Mouse (Mus musculus) ES-E14 (cell line): ENCODE results near the gene Shb. TPM values are rescaled to one million over a fixed set of nuclear protein-coding genes. Genes with fewer than 3 reads are reported as not detected.

Experiments used
- DNase-seq: peaks from one replicate; pipeline ENCODE4 v3.0.0-alpha.2; 2013; ENCODE audit warnings: low read depth, low spot score
- H3K27ac ChIP-seq: 2 replicates; pipeline ENCODE4 v1.5.1; 2012; ENCODE audit warnings: low read depth, mild to moderate bottlenecking, low read length, moderate library complexity, mixed read lengths; ENCODE audit not compliant: poor library complexity, insufficient read depth, severe bottlenecking
- H3K36me3 ChIP-seq: 2 replicates; pipeline ENCODE4 v1.6.1; 2012; ENCODE audit warnings: mild to moderate bottlenecking, low read length, moderate library complexity, mixed read lengths; ENCODE audit not compliant: control insufficient read depth, poor library complexity, insufficient read depth, severe bottlenecking
- H3K4me1 ChIP-seq, 2 experiments: fragments of 150-350 bp in 1 of 2; sonication (generic) in 1 of 2; 2 replicates each; pipeline ENCODE4 v1.6.1; 2012; ENCODE audit warnings: low read length in 2 of 2, mild to moderate bottlenecking in 1 of 2, mixed read lengths in 1 of 2; ENCODE audit not compliant: control insufficient read depth in 2 of 2, insufficient read depth in 2 of 2, poor library complexity in 1 of 2
- H3K4me3 ChIP-seq, 2 experiments: fragments of 150-350 bp in 1 of 2; sonication (generic) in 1 of 2; 2 replicates each; pipeline ENCODE4 v1.5.1; 2012; ENCODE audit warnings: low read length in 2 of 2, low read depth in 1 of 2, mild to moderate bottlenecking in 1 of 2, mixed read lengths in 1 of 2; ENCODE audit not compliant: insufficient read depth in 1 of 2, poor library complexity in 1 of 2, severe bottlenecking in 1 of 2
- H3K9ac ChIP-seq: 2 replicates; pipeline ENCODE4 v1.6.1; 2012; ENCODE audit warnings: low read depth, mild to moderate bottlenecking, low read length, mixed read lengths; ENCODE audit not compliant: poor library complexity, insufficient read depth, severe bottlenecking
- H3K9me3 ChIP-seq: fragments of 150-350 bp; sonication (generic); 2 replicates; pipeline ENCODE4 v1.6.1; 2012; ENCODE audit warnings: low read depth, mild to moderate bottlenecking, low read length; ENCODE audit not compliant: control insufficient read depth, insufficient read depth
- CHD2 ChIP-seq: IDR thresholded peaks from 2 replicates; pipeline ENCODE4 v1.6.1; 2014; ENCODE audit warnings: mild to moderate bottlenecking, low read depth, low read length, inconsistent platforms
- HCFC1 ChIP-seq: IDR thresholded peaks from 2 replicates; pipeline ENCODE4 v1.6.1; 2012; ENCODE audit warnings: low read length, inconsistent platforms, borderline replicate concordance; ENCODE audit not compliant: insufficient read depth
- MAFK ChIP-seq: IDR thresholded peaks from 2 replicates; pipeline ENCODE4 v1.6.1; 2014; ENCODE audit warnings: mild to moderate bottlenecking, low read depth, low read length, inconsistent platforms; ENCODE audit not compliant: insufficient read depth
- ZC3H11A ChIP-seq: IDR thresholded peaks from 2 replicates; pipeline ENCODE4 v1.6.1; 2012; ENCODE audit warnings: low read depth, mild to moderate bottlenecking, inconsistent platforms, low read length, borderline replicate concordance
- ZNF384 ChIP-seq: IDR thresholded peaks from 2 replicates; pipeline ENCODE4 v1.6.1; 2012; ENCODE audit warnings: low read depth, low read length, inconsistent platforms
- in situ Hi-C, 2 experiments: fragments of 600-800 bp; cut with MboI; formaldehyde crosslinking; loops; one replicate each; pipeline ENCODE4 v1.15.1; 2025; ENCODE audit warnings: low sequenced_read_pairs in 2 of 2, inconsistent platforms in 1 of 2; ENCODE audit not compliant: unreplicated experiment in 2 of 2
- total RNA-seq: library from RNA; depleted of rRNA; stranded (reverse); fragments of 300-350 nt; gene quantifications from 2 replicates; pipeline ENCODE4 v1.2.3, GENCODE M21; 2012

The Shb gene
- total RNA-seq, 1 experiment, result 15.9 TPM

DNA sequence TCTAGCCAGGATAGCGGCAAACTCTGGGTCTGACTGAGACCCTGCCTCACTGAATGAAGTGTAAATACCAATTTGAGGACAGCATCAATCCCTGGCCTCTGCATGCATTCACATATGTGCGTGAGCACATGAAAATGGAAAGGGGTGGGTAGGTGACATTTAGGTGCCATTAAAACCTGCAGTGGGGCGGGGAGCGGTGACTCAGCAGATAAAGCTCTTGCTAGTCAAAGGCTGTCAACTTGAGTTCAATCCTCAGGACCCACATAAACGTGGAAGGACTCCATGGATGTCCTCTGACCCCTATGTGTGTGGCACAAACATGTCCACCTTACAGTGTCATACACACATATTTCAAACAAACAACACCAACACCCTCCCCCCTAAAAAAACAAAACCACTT, 50.8 kb downstream of the Shb start:
- DNase-seq, result no peak
- Histone ChIP-seq H3K4me1 (peaks cover 10 to 31% of the 10 kb centered on the region in 2 experiments; a peak in 3 of 4 replicates), H3K9me3 (no peaks in the 10 kb centered on the region), H3K4me3 (no peak overlapping the region), H3K9ac (no peak overlapping the region), H3K27ac (no peak overlapping the region), H3K36me3 (peaks cover 7% of the 10 kb centered on the region; the same call in 1 of the 2 replicates)
- TF ChIP-seq MAFK (peak; percentile 35; the same call in 1 of the 2 replicates), ZNF384 (no peak)
- in situ Hi-C loops, result no loop called here

DNA sequence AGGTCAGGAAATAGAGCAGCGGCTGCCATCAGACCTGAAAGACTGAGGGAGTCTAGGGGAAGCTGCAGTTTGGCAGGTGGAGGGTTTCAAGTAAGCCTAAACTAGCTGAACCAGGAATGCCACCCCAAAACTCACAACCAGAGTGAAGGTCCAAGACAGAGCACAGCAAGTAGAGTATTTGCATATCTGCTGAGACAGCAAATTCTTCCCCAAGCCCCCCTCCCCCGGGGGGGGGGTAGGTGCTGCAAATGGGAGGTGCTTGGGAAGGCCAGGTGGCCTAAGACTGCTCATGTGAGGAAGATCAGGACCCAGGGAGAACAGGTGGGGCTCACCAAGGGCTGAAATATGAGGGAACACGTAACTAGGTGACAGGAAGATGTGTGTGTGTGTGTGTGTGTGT, 51.7 kb downstream of the Shb start:
- Histone ChIP-seq H3K4me1 (peaks cover 10 to 31% of the 10 kb centered on the region in 2 experiments; a peak in 3 of 4 replicates), H3K9me3 (no peaks in the 10 kb centered on the region), H3K4me3 (no peak overlapping the region), H3K36me3 (peaks cover 7% of the 10 kb centered on the region; the same call in 1 of the 2 replicates), H3K27ac (no peak overlapping the region), H3K9ac (no peak overlapping the region)
- in situ Hi-C loops, result no loop called here
- TF ChIP-seq ZNF384 (no peak), ZC3H11A (no peak), MAFK (peak; percentile 98)
- no peak for DNase-seq

GRCm38 (mm10) chr4:45479433-45479832, 52.8 kb downstream of the Shb start:
- Histone ChIP-seq H3K9ac (no peak overlapping the region), H3K4me1 (peaks cover 10 to 31% of the 10 kb centered on the region in 2 experiments; a peak in 3 of 4 replicates), H3K4me3 (no peak overlapping the region), H3K36me3 (peaks cover 2% of the 10 kb centered on the region; the same call in 1 of the 2 replicates), H3K9me3 (no peaks in the 10 kb centered on the region), H3K27ac (no peak overlapping the region)
- in situ Hi-C loops, result no loop called here
- DNase-seq, result no peak
- TF ChIP-seq HCFC1 (no peak), ZNF384 (no peak), CHD2 (no peak), ZC3H11A (no peak), MAFK (no peak)

- in situ Hi-C loops, result no loop called here
- H3K4me1 ChIP-seq, result peaks cover 10 to 31% of the 10 kb centered on the region in 2 experiments; a peak in 3 of 4 replicates
- peaks cover 2% of the 10 kb centered on the region; the same call in 1 of the 2 replicates for H3K36me3 ChIP-seq
- DNase-seq, result no peak
- no peak overlapping the region for H3K9ac ChIP-seq
- no peak overlapping the region for H3K27ac ChIP-seq
- no peak overlapping the region for H3K4me3 ChIP-seq
- TF ChIP-seq HCFC1 (no peak), MAFK (no peak), ZNF384 (no peak)
- H3K9me3 ChIP-seq, result no peaks in the 10 kb centered on the region
These were observed 54.1 kb downstream of the Shb start for GRCm38 (mm10) chr4:45478178-45478577.

DNA sequence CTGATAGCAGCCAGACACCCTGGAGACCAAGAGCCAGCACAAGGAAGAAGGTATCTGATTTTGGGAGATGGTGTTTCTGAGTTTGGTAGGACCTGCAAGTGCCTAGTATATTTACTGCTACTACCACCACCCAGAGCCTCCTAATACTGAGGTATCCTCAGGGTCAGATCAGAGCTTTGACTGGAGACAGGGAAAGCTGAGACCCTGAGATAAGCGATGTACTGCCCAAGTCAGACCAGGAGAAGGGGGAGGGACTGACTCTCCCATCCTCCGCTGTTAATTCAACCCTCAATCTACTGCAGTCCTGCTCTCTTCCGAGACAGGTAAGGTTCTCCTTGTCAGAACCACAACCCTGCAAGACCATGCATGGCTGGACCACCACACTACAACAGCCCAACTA, 55.2 kb downstream of the Shb start:
- Histone ChIP-seq H3K4me1 (peaks cover 8 to 33% of the 10 kb centered on the region in 2 experiments; a peak in 3 of 4 replicates), H3K9ac (no peak overlapping the region), H3K4me3 (no peak overlapping the region), H3K9me3 (no peaks in the 10 kb centered on the region), H3K27ac (no peak overlapping the region), H3K36me3 (peaks cover 2% of the 10 kb centered on the region; the same call in 1 of the 2 replicates)
- in situ Hi-C loops, result no loop called here
- DNase-seq, result no peak
- TF ChIP-seq CHD2 (no peak), ZNF384 (no peak), HCFC1 (no peak), ZC3H11A (no peak), MAFK (no peak)
